Mouse (Mus musculus) MEL (cell line): ENCODE measurements around the gene Rmdn2. TPM values are rescaled to one million over a fixed set of nuclear protein-coding genes. Genes with fewer than 3 reads are reported as not detected.

Experiments
- DNase-seq: peaks from one replicate; pipeline ENCODE4 v3.0.0; 2011; ENCODE audit warnings: low read depth, low spot score
- H3K27ac ChIP-seq: 2 replicates; pipeline ENCODE4 v1.5.1; 2012; ENCODE audit warnings: low read depth, mild to moderate bottlenecking, control low read depth, low read length, moderate library complexity; ENCODE audit not compliant: control insufficient read depth
- H3K27me3 ChIP-seq, 2 experiments: fragments of 150-350 bp in 1 of 2; sonication (generic) in 1 of 2; 2 replicates each; pipeline ENCODE4 v1.6.1; 2012; ENCODE audit warnings: low read length in 2 of 2, mild to moderate bottlenecking in 2 of 2, improper control_type of control experiment in 1 of 2, moderate library complexity in 1 of 2; ENCODE audit not compliant: insufficient read depth in 2 of 2, control insufficient read depth in 1 of 2
- H3K36me3 ChIP-seq, 2 experiments: 2 replicates each; pipeline ENCODE4 v1.6.1; 2012 to 2014; ENCODE audit warnings: low read length in 2 of 2, improper control_type of control experiment in 1 of 2, inconsistent platforms in 1 of 2, mild to moderate bottlenecking in 1 of 2; ENCODE audit not compliant: insufficient read depth in 2 of 2, control insufficient read depth in 1 of 2
- H3K4me1 ChIP-seq, 2 experiments: fragments of 150-350 bp in 1 of 2; sonication (generic) in 1 of 2; 2 replicates each; pipeline ENCODE4 v1.6.1; 2012; ENCODE audit warnings: low read length in 2 of 2, improper control_type of control experiment in 1 of 2, mild to moderate bottlenecking in 1 of 2; ENCODE audit not compliant: insufficient read depth in 2 of 2, control insufficient read depth in 1 of 2
- H3K4me3 ChIP-seq, 2 experiments: fragments of 150-350 bp in 1 of 2; sonication (generic) in 1 of 2; 2 replicates each; pipeline ENCODE4 v1.5.1; 2012; ENCODE audit warnings: low read depth in 2 of 2, low read length in 2 of 2, mild to moderate bottlenecking in 2 of 2, moderate library complexity in 2 of 2, control low read depth in 1 of 2, improper control_type of control experiment in 1 of 2; ENCODE audit not compliant: control insufficient read depth in 1 of 2, insufficient read depth in 1 of 2
- H3K79me2 ChIP-seq: 2 replicates; pipeline ENCODE4 v1.6.1; 2012; ENCODE audit warnings: mild to moderate bottlenecking, low read length, moderate library complexity; ENCODE audit not compliant: control insufficient read depth, poor library complexity, insufficient read depth
- H3K9ac ChIP-seq: 2 replicates; pipeline ENCODE4 v1.6.1; 2012; ENCODE audit warnings: low read depth, mild to moderate bottlenecking, control low read depth, low read length, moderate library complexity; ENCODE audit not compliant: control insufficient read depth, poor library complexity, severe bottlenecking
- H3K9me3 ChIP-seq: fragments of 150-350 bp; sonication (generic); replicated peaks from 2 replicates; pipeline ENCODE4 v1.6.1; 2012; ENCODE audit warnings: mild to moderate bottlenecking, low read length, improper control_type of control experiment, moderate library complexity; ENCODE audit not compliant: insufficient read depth
- BHLHE40 ChIP-seq: IDR thresholded peaks from 2 replicates; pipeline ENCODE4 v1.6.1; 2012; ENCODE audit warnings: low read depth, mild to moderate bottlenecking, inconsistent platforms, low read length, improper control_type of control experiment, borderline replicate concordance
- CHD2 ChIP-seq: IDR thresholded peaks from 2 replicates; pipeline ENCODE4 v1.6.1; 2011; ENCODE audit warnings: low read length, improper control_type of control experiment
- E2F4 ChIP-seq: IDR thresholded peaks from 2 replicates; pipeline ENCODE4 v1.6.1; 2011; ENCODE audit warnings: low read depth, low read length, improper control_type of control experiment, borderline replicate concordance
- ELF1 ChIP-seq: IDR thresholded peaks from 2 replicates; pipeline ENCODE4 v1.6.1; 2014; ENCODE audit warnings: low read depth, mild to moderate bottlenecking, inconsistent platforms, low read length, improper control_type of control experiment, moderate library complexity
- ETS1 ChIP-seq: IDR thresholded peaks from 2 replicates; pipeline ENCODE4 v1.6.1; 2012; ENCODE audit warnings: low read depth, mild to moderate bottlenecking, inconsistent platforms, low read length, improper control_type of control experiment, moderate library complexity
- HCFC1 ChIP-seq: IDR thresholded peaks from 2 replicates; pipeline ENCODE4 v1.6.1; 2012; ENCODE audit warnings: low read depth, mild to moderate bottlenecking, inconsistent platforms, low read length, improper control_type of control experiment, moderate library complexity
- MAFK ChIP-seq: IDR thresholded peaks from 2 replicates; pipeline ENCODE4 v1.6.1; 2011; ENCODE audit warnings: low read depth, mild to moderate bottlenecking, low read length, improper control_type of control experiment, borderline replicate concordance
- MYB ChIP-seq: IDR thresholded peaks from 2 replicates; pipeline ENCODE4 v1.6.1; 2011; ENCODE audit warnings: mild to moderate bottlenecking, low read depth, low read length, improper control_type of control experiment
- MYC ChIP-seq: IDR thresholded peaks from 2 replicates; pipeline ENCODE4 v1.6.1; 2011; ENCODE audit warnings: low read depth, mild to moderate bottlenecking, low read length, improper control_type of control experiment, moderate library complexity
- POLR2A ChIP-seq, 2 experiments: IDR thresholded peaks; 2 replicates each; pipeline ENCODE4 v1.6.1; 2011 to 2012; ENCODE audit warnings: low read length in 2 of 2, mild to moderate bottlenecking in 2 of 2, control low read depth in 1 of 2, improper control_type of control experiment in 1 of 2, low read depth in 1 of 2, moderate library complexity in 1 of 2; ENCODE audit not compliant: control insufficient read depth in 1 of 2, insufficient read depth in 1 of 2, poor library complexity in 1 of 2
- POLR2AphosphoS5 ChIP-seq: IDR thresholded peaks from 2 replicates; pipeline ENCODE4 v1.6.1; 2012; ENCODE audit warnings: low read depth, borderline replicate concordance, mild to moderate bottlenecking, inconsistent platforms, low read length, moderate library complexity, mixed read lengths
- RCOR1 ChIP-seq: IDR thresholded peaks from 2 replicates; pipeline ENCODE4 v1.6.1; 2012; ENCODE audit warnings: low read depth, mild to moderate bottlenecking, inconsistent platforms, low read length, improper control_type of control experiment
- TAL1 ChIP-seq: IDR thresholded peaks from 2 replicates; pipeline ENCODE4 v1.6.1; 2012; ENCODE audit warnings: mild to moderate bottlenecking, inconsistent platforms, low read length, moderate library complexity, mixed read lengths
- TBP ChIP-seq: IDR thresholded peaks from 2 replicates; pipeline ENCODE4 v1.8.0; 2011; ENCODE audit warnings: low read depth, low read length, improper control_type of control experiment
- TCF12 ChIP-seq: IDR thresholded peaks from 2 replicates; pipeline ENCODE4 v1.6.1; 2014; ENCODE audit warnings: low read depth, mild to moderate bottlenecking, inconsistent platforms, low read length, improper control_type of control experiment, moderate library complexity
- ZC3H11A ChIP-seq: IDR thresholded peaks from 2 replicates; pipeline ENCODE4 v1.6.1; 2012; ENCODE audit warnings: low read depth, mild to moderate bottlenecking, inconsistent platforms, low read length, improper control_type of control experiment
- ZMIZ1 ChIP-seq: IDR thresholded peaks from 2 replicates; pipeline ENCODE4 v1.6.1; 2012; ENCODE audit warnings: low read depth, mild to moderate bottlenecking, inconsistent platforms, low read length, improper control_type of control experiment, moderate library complexity
- polyA plus RNA-seq, 2 experiments: library from polyadenylated mRNA; stranded (reverse) in 1 of 2; unstranded in 1 of 2; fragments of >175 nt in 1 of 2; fragments of >200 nt in 1 of 2; gene quantifications; 2 replicates each; pipeline versions ENCODE4 v1.2.1 to v1.2.4; 2012; ENCODE audit warnings: low replicate concordance in 2 of 2, low read depth in 1 of 2; ENCODE audit not compliant: insufficient read length in 2 of 2, insufficient read depth in 1 of 2, missing spikeins in 1 of 2
- total RNA-seq: library from RNA; depleted of rRNA; stranded (reverse); fragments of 300-350 nt; gene quantifications from 2 replicates; pipeline ENCODE4 v1.2.3, GENCODE M21; 2012

Gene Rmdn2
- total and polyA plus RNA-seq, 3 experiments: not detected

- no peaks in the 10 kb centered on the region for H3K36me3 ChIP-seq
- H3K4me1 ChIP-seq: no peaks in the 10 kb centered on the region
- peaks cover 0 to 5% of the 10 kb centered on the region in 2 experiments; a peak in 2 of 4 replicates for H3K27me3 ChIP-seq
- DNase-seq: no peak
- TF ChIP-seq ZMIZ1: no peak
- TF ChIP-seq POLR2AphosphoS5: no peak
- no peak for TF ChIP-seq MYC
- TF ChIP-seq TBP: no peak
- no peak for TF ChIP-seq BHLHE40
- no peak for TF ChIP-seq MYB
- no peak for TF ChIP-seq RCOR1
- H3K9ac ChIP-seq: no peak overlapping the region
- no peak overlapping the region for H3K4me3 ChIP-seq
- H3K79me2 ChIP-seq: no peaks in the 10 kb centered on the region
- H3K27ac ChIP-seq: no peak overlapping the region
- no peaks in the 10 kb centered on the region for H3K9me3 ChIP-seq
These were observed 12.2 kb downstream of the Rmdn2 start for GRCm38 (mm10) chr17:79623841-79624240.

GRCm38 (mm10) chr17:79626241-79626816, 14.7 kb downstream of the Rmdn2 start:
- Histone ChIP-seq H3K79me2 (no peaks in the 10 kb centered on the region), H3K36me3 (no peaks in the 10 kb centered on the region), H3K27me3 (peaks cover 1 to 2% of the 10 kb centered on the region in 2 experiments; a peak in 2 of 4 replicates), H3K9me3 (no peaks in the 10 kb centered on the region), H3K9ac (no peak overlapping the region), H3K27ac (no peak overlapping the region), H3K4me1 (no peaks in the 10 kb centered on the region), H3K4me3 (no peak overlapping the region)
- TF ChIP-seq TBP (no peak), MAFK (no peak), HCFC1 (no peak), POLR2A (IDR thresholded peaks at IDR 0.05; ENCODE audit: control insufficient read depth in 1 of 2, insufficient read depth in 1 of 2, low read depth in 1 of 2, low read length in 2 of 2, poor library complexity in 1 of 2) (no peak), CHD2 (no peak), ETS1 (no peak), ZMIZ1 (no peak), TCF12 (no peak), ZC3H11A (no peak), E2F4 (no peak), ELF1 (no peak), TAL1 (no peak)
- no peak for DNase-seq
